Mouse (Mus musculus) neural tube, embryonic 14.5 days (tissue): ENCODE data around the gene Rassf3. TPM values are rescaled to one million over a fixed set of nuclear protein-coding genes. Genes with fewer than 3 reads are reported as not detected.

Source experiments
- ATAC-seq: fragments of 200-750 bp; cut with Nextera tagmentation; 2 replicates; pipeline ENCODE4 v1.8.0; 2017; ENCODE audit warnings: low read depth, mild to moderate bottlenecking, moderate TSS enrichment, moderate library complexity
- H3K27ac ChIP-seq: fragments of 300-500 bp; sonication (generic); 2 replicates; pipeline ENCODE4 v1.5.1; 2014; ENCODE audit warnings: low read depth, mild to moderate bottlenecking, control low read depth, low read length, moderate library complexity, mixed read lengths
- H3K27me3 ChIP-seq: fragments of 300-500 bp; sonication (generic); 2 replicates; pipeline ENCODE4 v1.6.1; 2014; ENCODE audit warnings: low read length; ENCODE audit not compliant: control insufficient read depth, insufficient read depth
- H3K36me3 ChIP-seq: fragments of 300-500 bp; sonication (generic); 2 replicates; pipeline ENCODE4 v1.6.1; 2014; ENCODE audit warnings: low read length, mixed read lengths; ENCODE audit not compliant: control insufficient read depth, insufficient read depth
- H3K4me1 ChIP-seq: fragments of 300-500 bp; sonication (generic); 2 replicates; pipeline ENCODE4 v1.6.1; 2014; ENCODE audit warnings: low read length; ENCODE audit not compliant: control insufficient read depth, insufficient read depth
- H3K4me2 ChIP-seq: fragments of 300-500 bp; sonication (generic); 2 replicates; pipeline ENCODE4 v1.6.1; 2014; ENCODE audit warnings: mild to moderate bottlenecking, low read depth, low read length, control low read depth
- H3K4me3 ChIP-seq: fragments of 300-500 bp; sonication (generic); 2 replicates; pipeline ENCODE4 v1.5.1; 2014; ENCODE audit warnings: low read depth, low read length, control low read depth, mixed read lengths
- H3K9ac ChIP-seq: fragments of 300-500 bp; sonication (generic); replicated peaks from 2 replicates; pipeline ENCODE4 v1.6.1; 2014; ENCODE audit warnings: low read depth, mild to moderate bottlenecking, control low read depth, low read length, mixed read lengths
- H3K9me3 ChIP-seq: fragments of 300-500 bp; sonication (generic); 2 replicates; pipeline ENCODE4 v1.6.1; 2016; ENCODE audit warnings: low read length; ENCODE audit not compliant: control insufficient read depth
- WGBS: fragments of 180-500 bp; shearing (Covaris S2); extraction: QIAGEN DNeasy Blood & Tissue Kit; methylation state at CpG from one replicate; pipeline ENCODE4 v1.1.7; 2014; 5-methylcytosine and 5-hydroxymethylcytosine counted together
- polyA plus RNA-seq: library from polyadenylated mRNA; unstranded; fragments of >200 nt; fragmentation: Nextera tagmentation; extraction: Ambion mirVana; gene quantifications from 2 replicates; pipeline ENCODE4 v1.2.1, GENCODE M21; 2014

Gene Rassf3
- polyA plus RNA-seq, 1 experiment from 2014 or later: 4.1 TPM

DNA sequence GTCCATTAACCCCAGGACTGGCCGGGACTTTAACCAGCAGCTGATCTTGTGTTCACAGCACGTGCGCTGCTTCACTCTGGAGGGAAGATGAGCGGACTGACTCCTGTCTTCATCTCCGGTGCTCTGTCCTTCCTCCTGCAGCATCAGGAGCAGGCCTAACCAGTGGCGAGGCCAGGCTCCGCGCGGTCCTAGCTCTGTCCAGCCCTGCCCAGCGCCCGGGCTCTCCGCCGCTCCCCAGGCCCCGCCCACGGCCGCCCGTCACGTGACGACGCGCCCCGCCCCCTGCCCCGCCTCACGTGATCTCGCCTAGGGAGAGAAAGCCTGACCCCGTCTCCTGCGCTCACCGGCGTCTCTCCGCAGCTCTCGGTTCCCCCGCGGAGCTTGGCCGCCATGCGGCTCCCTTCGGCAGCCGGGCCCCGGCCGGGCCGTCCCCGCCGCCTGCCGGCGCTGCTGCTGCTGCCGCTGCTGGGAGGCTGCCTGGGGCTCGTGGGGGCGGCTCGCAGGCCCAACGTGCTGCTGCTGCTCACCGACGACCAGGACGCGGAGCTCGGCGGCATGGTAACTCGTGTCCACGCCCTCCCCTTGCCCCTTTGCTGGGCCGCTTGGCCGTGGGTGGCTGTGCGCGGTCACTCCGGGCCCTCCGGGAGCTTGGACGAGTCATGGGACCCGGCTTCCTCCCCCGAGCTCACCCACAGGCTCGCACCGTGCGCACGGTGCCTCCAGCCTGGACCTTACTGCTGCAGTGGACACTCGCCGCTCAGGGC, 111.2 kb downstream of the Rassf3 start, which contains the start of gene Gns:
TSS of gene Gns (plus strand) at position 290 of the 764 bp plus-strand sequence.
- H3K27me3 ChIP-seq: no peaks in the 10 kb centered on the region
- H3K9ac ChIP-seq: peak within 1 kb of the TSS; percentile 69
- ATAC-seq: peak; percentile 98
- H3K27ac ChIP-seq: peak within 1 kb of the TSS; percentile 24
- H3K4me3 ChIP-seq: peak within 1 kb of the TSS; percentile 79
- no peaks in the 10 kb centered on the region for H3K9me3 ChIP-seq
- no peaks in the 10 kb centered on the region for H3K36me3 ChIP-seq
- under 1% methylated on average over 69 of the region's 72 CpGs for WGBS
- peak within 1 kb of the TSS; percentile 85 for H3K4me2 ChIP-seq
- peaks cover 7% of the 10 kb centered on the region; the same call in 1 of the 2 replicates for H3K4me1 ChIP-seq

DNA sequence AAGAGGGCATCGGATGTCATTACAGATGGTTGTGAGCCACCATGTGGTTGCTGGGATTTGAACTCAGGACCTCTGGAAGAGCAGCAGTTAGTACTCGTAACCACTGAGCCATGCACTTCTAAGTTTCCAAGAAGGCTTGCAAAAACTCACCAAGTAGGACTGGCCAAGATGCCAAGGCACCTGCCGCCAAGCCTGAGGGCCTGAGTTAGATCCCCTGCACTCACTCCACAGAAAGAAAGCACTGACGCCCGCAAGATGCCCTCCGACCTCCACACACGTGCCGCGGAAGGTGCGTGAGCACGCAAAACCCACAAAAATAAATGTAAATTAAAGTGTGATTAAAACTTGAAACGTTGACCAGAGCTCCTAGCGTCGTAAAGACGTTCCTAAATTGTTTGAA, 111.8 kb downstream of the Rassf3 start:
- 0 out of 2 replicates have a peak, but pooled peaks have one; percentile 25 for ATAC-seq
- WGBS: 30% methylated on average over 15 of the region's 15 CpGs

DNA sequence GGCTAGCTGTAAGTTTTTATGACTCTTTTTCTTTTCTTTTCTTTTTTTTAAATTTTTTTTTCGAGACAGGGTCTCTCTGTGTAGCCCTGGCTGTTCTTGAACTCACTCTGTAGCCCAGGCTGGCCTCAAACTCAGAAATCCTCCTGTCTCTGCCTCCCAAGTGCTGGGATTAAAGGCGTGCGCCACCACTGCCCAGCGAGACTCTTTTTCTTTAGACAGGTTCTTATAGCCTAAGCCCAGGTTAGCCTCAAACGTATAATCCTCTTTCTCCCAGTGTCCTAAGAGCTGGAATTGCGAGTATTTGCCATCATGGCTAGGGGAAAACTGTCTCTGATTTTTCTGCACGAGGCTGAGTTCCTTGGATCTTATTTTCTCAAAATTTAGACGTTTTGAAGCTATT, 112.9 kb downstream of the Rassf3 start:
- no peak for ATAC-seq
- H3K9ac ChIP-seq: no peak overlapping the region
- H3K4me1 ChIP-seq: peaks cover 7% of the 10 kb centered on the region; the same call in 1 of the 2 replicates
- H3K36me3 ChIP-seq: no peaks in the 10 kb centered on the region
- no peak overlapping the region for H3K27ac ChIP-seq
- 85% methylated on average over 8 of the region's 8 CpGs for WGBS
- no peaks in the 10 kb centered on the region for H3K27me3 ChIP-seq
- H3K9me3 ChIP-seq: no peaks in the 10 kb centered on the region
- H3K4me2 ChIP-seq: no peak overlapping the region
- no peak overlapping the region for H3K4me3 ChIP-seq

More for the DNA sequence above, 111.8 kb downstream of the Rassf3 start:
- Histone ChIP-seq H3K9ac (peak overlapping the region; percentile 69; the same call in 1 of the 2 replicates), H3K27ac (no peak overlapping the region), H3K36me3 (no peaks in the 10 kb centered on the region), H3K9me3 (no peaks in the 10 kb centered on the region), H3K27me3 (no peaks in the 10 kb centered on the region), H3K4me1 (peaks cover 7% of the 10 kb centered on the region; the same call in 1 of the 2 replicates), H3K4me3 (peak overlapping the region; percentile 79), H3K4me2 (peak overlapping the region; percentile 85)

- Histone ChIP-seq H3K4me2 (no peak overlapping the region), H3K36me3 (no peaks in the 10 kb centered on the region), H3K9me3 (no peaks in the 10 kb centered on the region), H3K4me1 (no peaks in the 10 kb centered on the region), H3K4me3 (no peak overlapping the region), H3K9ac (no peak overlapping the region), H3K27ac (no peak overlapping the region), H3K27me3 (no peaks in the 10 kb centered on the region)
- 96% methylated on average over 2 of the region's 2 CpGs for WGBS
- no peak for ATAC-seq
Measured at GRCm38 (mm10) chr10:121360358-121360757, 115.8 kb downstream of the Rassf3 start.

Other genes with a start within 250 kb of the Rassf3 start
- 27.2 and 31.4 TPM in 2 replicates for gene Tbc1d30, start 125.1 kb downstream of the Rassf3 start, polyA plus RNA-seq
- gene Gns, start 111.3 kb downstream of the Rassf3 start, polyA plus RNA-seq: 50.3 and 59.9 TPM in 2 replicates
- 37.5 and 38.3 TPM in 2 replicates for gene Tbk1, start 110.4 kb upstream of the Rassf3 start, polyA plus RNA-seq
- 28.4 and 39.3 TPM in 2 replicates for gene Xpot, start 150.0 kb upstream of the Rassf3 start, polyA plus RNA-seq
- 0.08 and 0.12 TPM in 2 replicates for gene D930020B18Rik, start 165.2 kb upstream of the Rassf3 start, polyA plus RNA-seq